Comparison of ENCODE assay signal across 8 mouse cellular contexts in the genomic region with DNA sequence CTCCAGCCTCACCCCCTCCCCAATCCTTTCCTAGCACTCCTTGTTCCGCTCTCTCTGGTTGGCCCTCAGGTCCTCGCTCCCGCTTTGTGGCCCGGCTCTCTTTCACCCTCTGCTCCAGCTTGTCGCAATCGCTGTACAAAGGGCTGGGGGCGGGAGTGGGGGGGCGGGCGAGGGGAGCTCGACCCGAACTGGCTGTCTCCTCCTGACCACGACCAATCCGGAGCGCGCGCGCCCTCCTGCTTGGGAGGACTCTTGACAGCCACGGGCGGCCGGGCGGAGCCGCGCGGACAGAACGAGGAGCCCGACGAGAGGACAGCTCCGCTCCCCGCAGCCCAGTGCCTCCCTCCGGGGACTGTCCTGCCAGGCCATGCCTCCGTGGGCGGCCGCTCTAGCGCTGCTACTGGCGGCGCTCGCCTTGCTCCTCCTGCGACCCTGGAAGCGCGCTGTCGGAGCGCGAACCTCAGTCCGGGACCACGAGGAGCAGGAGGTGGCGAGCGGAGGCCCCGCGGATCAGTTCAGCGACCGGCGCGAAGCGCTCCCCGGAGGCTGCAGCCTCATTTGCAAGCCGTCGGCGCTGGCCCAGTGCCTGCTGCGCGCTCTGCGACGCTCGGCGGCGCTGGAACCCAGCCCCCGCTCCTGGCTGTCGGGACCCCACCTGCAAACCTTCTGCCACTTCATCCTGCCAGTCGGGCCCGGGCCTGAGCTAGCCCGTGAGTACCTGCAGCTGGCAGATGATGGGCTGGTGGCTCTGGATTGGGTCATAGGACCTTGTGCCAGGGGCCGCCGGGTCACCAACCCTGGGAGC. TPM values are rescaled to one million over a fixed set of nuclear protein-coding genes. Genes with fewer than 3 reads are reported as not detected.
A peak's percentile ranks its signal among the peaks of the same experiment; 100 is the strongest.
DNase-seq lines count a peak whose midpoint lies in the region; ATAC-seq and TF ChIP-seq lines count a peak whose summit lies in the region.

A gene (plus strand): TSS at position 290 of the 805 bp plus-strand sequence.

- peaks cover 1% of the 10 kb centered on the region; the same call in 1 of the 2 replicates for H3K4me1 ChIP-seq in cortical plate, adult 2 months (ENCODE audit: control insufficient read depth, insufficient read depth, low read length)
- peaks cover 28% of the 10 kb centered on the region for H3K4me1 ChIP-seq in intestine, embryonic 16.5 days (ENCODE audit: control insufficient read depth, insufficient read depth, low read length)
- H3K4me1 ChIP-seq in liver, embryonic 14.5 days (replicated peaks; ENCODE audit: control insufficient read depth in 2 of 2, insufficient read depth in 2 of 2, low read length in 1 of 2), result peaks cover 18 to 23% of the 10 kb centered on the region in 2 experiments

- no peaks in the 10 kb centered on the region for H3K36me3 ChIP-seq in intestine, embryonic 16.5 days (ENCODE audit: control insufficient read depth, insufficient read depth, low read length)
- no peaks in the 10 kb centered on the region for H3K36me3 ChIP-seq in liver, embryonic 14.5 days (replicated peaks; ENCODE audit: control insufficient read depth, insufficient read depth, low read depth)

- no peak for TF ChIP-seq EP300 in liver, embryonic 14.5 days (IDR thresholded peaks at IDR 0.05; ENCODE audit: low read depth)

- peaks cover 6% of the 10 kb centered on the region; the same call in 1 of the 2 replicates for H3K27me3 ChIP-seq in intestine, embryonic 16.5 days (replicated peaks; ENCODE audit: control insufficient read depth, insufficient read depth, low read length)
- H3K27me3 ChIP-seq in liver, embryonic 14.5 days (ENCODE audit: control insufficient read depth, insufficient read depth, low read length), result peaks cover 37% of the 10 kb centered on the region

- peak within 1 kb of the TSS; percentile 98 for H3K4me2 ChIP-seq in intestine, embryonic 16.5 days (ENCODE audit: low read depth, low read length)
- peak within 1 kb of the TSS; percentile 98 for H3K4me2 ChIP-seq in liver, embryonic 14.5 days (ENCODE audit: low read depth)

- peak; percentile 58 to 74 for DNase-seq in urinary bladder, adult 18-20 months (ENCODE audit: low spot score in 2 of 2)
- DNase-seq in urinary bladder, postnatal 10 days (ENCODE audit: low spot score), result no peak
- peak in 1 of 3 experiments; percentile 52 for DNase-seq in liver, embryonic 14.5 days (ENCODE audit: low read depth in 3 of 3, low spot score in 3 of 3)
- DNase-seq in naive thymus-derived CD4-positive, alpha-beta T cell, adult 2 months (ENCODE audit: low read depth), result peak; percentile 66
- peak; percentile 76 for DNase-seq in testis, postnatal 10 days (ENCODE audit: low spot score)

- no peaks in the 10 kb centered on the region for H3K9me3 ChIP-seq in intestine, embryonic 16.5 days (ENCODE audit: control insufficient read depth, low read length)
- H3K9me3 ChIP-seq in liver, embryonic 14.5 days (ENCODE audit: control insufficient read depth, low read length), result no peaks in the 10 kb centered on the region

- peak within 1 kb of the TSS; percentile 67 for H3K9ac ChIP-seq in intestine, embryonic 16.5 days (ENCODE audit: low read depth, low read length)
- H3K9ac ChIP-seq in liver, embryonic 14.5 days (replicated peaks), result peak within 1 kb of the TSS; percentile 46

- ATAC-seq in granulocyte monocyte progenitor cell, adult 5-6 weeks (replicated peaks; ENCODE audit: poor library complexity, severe bottlenecking), result peak; percentile 58
- ATAC-seq in intestine, embryonic 16.5 days, result peak; percentile 57
- peak; percentile 46 for ATAC-seq in liver, embryonic 14.5 days (ENCODE audit: insufficient read depth)

- peak within 1 kb of the TSS; percentile 31 for H3K4me3 ChIP-seq in cortical plate, adult 2 months (ENCODE audit: insufficient read depth, low read length)
- peak within 1 kb of the TSS; percentile 58 for H3K4me3 ChIP-seq in intestine, embryonic 16.5 days (ENCODE audit: low read length)
- peak within 1 kb of the TSS; percentile 80 to 84 for H3K4me3 ChIP-seq in liver, embryonic 14.5 days (ENCODE audit: insufficient read depth in 1 of 2, low read depth in 2 of 2, low read length in 2 of 2)

- H3K27ac ChIP-seq in cortical plate, adult 2 months (ENCODE audit: insufficient read depth, low read length), result no peak within 1 kb of the TSS
- peak within 1 kb of the TSS; percentile 46 for H3K27ac ChIP-seq in intestine, embryonic 16.5 days (ENCODE audit: low read length)
- H3K27ac ChIP-seq in liver, embryonic 14.5 days, result peak within 1 kb of the TSS; percentile 16; the same call in 1 of the 2 replicates

- under 1% methylated on average over 66 of the region's 72 CpGs for WGBS in intestine, embryonic 16.5 days
- WGBS in liver, embryonic 14.5 days (ENCODE audit: insufficient replicate concordance), result 1% methylated on average over 69 of the region's 72 CpGs

- no peak for TF ChIP-seq CTCF in cortical plate, adult 2 months (IDR thresholded peaks at IDR 0.05; ENCODE audit: extremely low read depth, insufficient read depth, low read length)
- no peak for TF ChIP-seq CTCF in liver, embryonic 14.5 days (IDR thresholded peaks at IDR 0.05; ENCODE audit: low read depth)

- TF ChIP-seq POLR2A in cortical plate, adult 2 months (IDR thresholded peaks at IDR 0.05; ENCODE audit: extremely low read depth, insufficient read depth, low read length), result no peak

RNA-seq across cellular contexts. Expression of the gene that starts here (rescaled TPM):
- 0.64 and 0.77 TPM in 2 replicates for polyA plus RNA-seq in cortical plate, adult 2 months (2012; rRNA removed)
- total RNA-seq in granulocyte monocyte progenitor cell, adult 5-6 weeks (2014; fragmentation: Nextera tagmentation), result 3.4 and 9.6 TPM in 2 replicates
- total RNA-seq in granulocyte monocyte progenitor cell, adult 5-6 weeks (2017), result 2.6 and 3.6 TPM in 2 replicates
- polyA plus RNA-seq in intestine, embryonic 16.5 days (2015; fragmentation: Nextera tagmentation; extraction: Ambion mirVana), result 4.0 and 4.7 TPM in 2 replicates
- 0.76 and 1.1 TPM in 2 replicates for polyA plus RNA-seq in liver, embryonic 14.5 days (2012; rRNA removed)
- 2.3 and 2.7 TPM in 2 replicates for polyA plus RNA-seq in liver, embryonic 14.5 days (2014; fragmentation: Nextera tagmentation; extraction: Ambion mirVana)

Comparison
In these comparisons a context has a peak if more than half of its experiments do, and no peak if none do; other contexts are left out.
1. H3K4me3 ChIP-seq: peak in every context shown above with its lines; median percentile 82 in liver, embryonic 14.5 days; 58 in intestine, embryonic 16.5 days; 31 in cortical plate, adult 2 months.